Mouse (Mus musculus) ES-E14 (cell line): ENCODE results near the gene Ndfip2.

Experiments
- CHD2 ChIP-seq: IDR thresholded peaks from 2 replicates; pipeline ENCODE4 v1.6.1; 2014; ENCODE audit warnings: mild to moderate bottlenecking, low read depth, low read length, inconsistent platforms
- ZNF384 ChIP-seq: IDR thresholded peaks from 2 replicates; pipeline ENCODE4 v1.6.1; 2012; ENCODE audit warnings: low read depth, low read length, inconsistent platforms

DNA sequence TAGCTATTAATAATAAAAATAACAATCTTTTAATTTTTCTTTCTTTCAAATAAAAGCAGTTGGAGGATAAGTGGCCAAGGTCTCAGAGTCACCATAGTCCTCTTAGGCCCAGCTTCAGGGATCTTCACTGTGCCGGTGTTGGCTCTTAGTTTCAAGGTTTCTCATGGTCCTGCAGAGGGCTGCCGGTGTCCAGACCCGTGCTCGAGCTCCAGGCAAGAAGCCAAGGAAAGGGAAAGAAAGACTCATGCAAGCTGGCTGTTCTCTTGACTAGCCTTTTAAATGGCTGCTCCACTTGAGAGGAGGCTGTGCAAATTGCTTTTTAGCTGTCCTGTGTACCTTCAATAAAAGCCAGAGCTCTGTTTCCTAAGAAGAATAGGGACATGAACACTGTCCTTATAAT is 21.8 kb upstream of the Ndfip2 start:
- no peak for TF ChIP-seq CHD2
- no peak for TF ChIP-seq ZNF384
